Comparison of ENCODE assay signal across 25 mouse cellular contexts in genomic region chrX:16558501-16558900, GRCm38 (mm10). TPM values are rescaled to one million over a fixed set of nuclear protein-coding genes. Genes with fewer than 3 reads are reported as not detected.
DNase-seq lines count a peak whose midpoint lies in the region; ATAC-seq lines count a peak whose summit lies in the region.
"Had no signal": no experiment of that assay in that cellular context is flagged by ENCODE, and none has a peak within 500 bp of the region (broad histone marks: within the 10 kb centered on the region; RNA-seq: fewer than 3 reads in every experiment).

No protein-coding gene starts in this region.

- no peaks in the 10 kb centered on the region for H3K27me3 ChIP-seq in hindbrain, embryonic 11.5 days (ENCODE audit: control insufficient read depth, insufficient read depth, low read length)
- H3K27me3 ChIP-seq in intestine, embryonic 15.5 days (replicated peaks): no peaks in the 10 kb centered on the region
- H3K27me3 ChIP-seq: CH12.LX; embryonic facial prominence, embryonic 13.5 days; forebrain, embryonic 12.5 days; hindbrain, embryonic 13.5 days; liver, embryonic 13.5 days; neural tube, embryonic 12.5 days; stomach, embryonic 15.5 days had no signal

- no peak overlapping the region for H3K4me3 ChIP-seq in hindbrain, embryonic 11.5 days (ENCODE audit: low read depth, low read length)
- no peak overlapping the region for H3K4me3 ChIP-seq in intestine, embryonic 15.5 days (replicated peaks)
- H3K4me3 ChIP-seq: embryonic facial prominence, embryonic 13.5 days; forebrain, embryonic 12.5 days; hindbrain, embryonic 13.5 days; liver, embryonic 13.5 days; neural tube, embryonic 12.5 days; stomach, embryonic 15.5 days had no signal

- H3K9me3 ChIP-seq in hindbrain, embryonic 11.5 days (ENCODE audit: control insufficient read depth, low read length): no peaks in the 10 kb centered on the region
- H3K9me3 ChIP-seq in intestine, embryonic 15.5 days: no peaks in the 10 kb centered on the region
- H3K9me3 ChIP-seq: embryonic facial prominence, embryonic 13.5 days; forebrain, embryonic 12.5 days; hindbrain, embryonic 13.5 days; liver, embryonic 13.5 days; neural tube, embryonic 12.5 days; stomach, embryonic 15.5 days had no signal

- H3K36me3 ChIP-seq in hindbrain, embryonic 11.5 days (ENCODE audit: control insufficient read depth, insufficient read depth, low read length): no peaks in the 10 kb centered on the region
- no peaks in the 10 kb centered on the region for H3K36me3 ChIP-seq in intestine, embryonic 15.5 days
- H3K36me3 ChIP-seq: embryonic facial prominence, embryonic 13.5 days; forebrain, embryonic 12.5 days; hindbrain, embryonic 13.5 days; liver, embryonic 13.5 days; neural tube, embryonic 12.5 days; stomach, embryonic 15.5 days had no signal

- intact Hi-C loops in left cerebral cortex, postnatal 25 days (cut with DNase I): no loop called here

- no peak overlapping the region for H3K27ac ChIP-seq in hindbrain, embryonic 11.5 days (ENCODE audit: low read depth, low read length)
- no peak overlapping the region for H3K27ac ChIP-seq in intestine, embryonic 15.5 days
- H3K27ac ChIP-seq: embryonic facial prominence, embryonic 13.5 days; forebrain, embryonic 12.5 days; hindbrain, embryonic 13.5 days; liver, embryonic 13.5 days; neural tube, embryonic 12.5 days; stomach, embryonic 15.5 days had no signal

- no peak overlapping the region for H3K9ac ChIP-seq in hindbrain, embryonic 11.5 days (ENCODE audit: low read depth, low read length)
- no peak overlapping the region for H3K9ac ChIP-seq in intestine, embryonic 15.5 days
- H3K9ac ChIP-seq: embryonic facial prominence, embryonic 13.5 days; forebrain, embryonic 12.5 days; hindbrain, embryonic 13.5 days; liver, embryonic 13.5 days; neural tube, embryonic 12.5 days; stomach, embryonic 15.5 days had no signal

- no peaks in the 10 kb centered on the region for H3K4me1 ChIP-seq in hindbrain, embryonic 11.5 days (replicated peaks; ENCODE audit: control insufficient read depth, insufficient read depth, low read length)
- no peaks in the 10 kb centered on the region for H3K4me1 ChIP-seq in intestine, embryonic 15.5 days (replicated peaks)
- H3K4me1 ChIP-seq: embryonic facial prominence, embryonic 13.5 days; forebrain, embryonic 12.5 days; hindbrain, embryonic 13.5 days; liver, embryonic 13.5 days; neural tube, embryonic 12.5 days; stomach, embryonic 15.5 days had no signal

- ATAC-seq in hindbrain, embryonic 11.5 days (ENCODE audit: low FRiP score): no peak
- ATAC-seq in intestine, embryonic 15.5 days: no peak
- ATAC-seq: intestine, embryonic 16.5 days; Patski had no signal

- peak; percentile 4 for DNase-seq in adrenal gland, postnatal 14 days
- DNase-seq in adrenal gland, postnatal 4 days (ENCODE audit: low spot score in 2 of 2): no peak
- peak; percentile 1 for DNase-seq in left cerebral cortex, postnatal 25 days (ENCODE audit: low spot score in 2 of 2)
- no peak for DNase-seq in left cerebral cortex, adult 8-10 months (ENCODE audit: low spot score in 2 of 2)
- peak; percentile 65 for DNase-seq in NIH3T3 (ENCODE audit: low read depth)
- DNase-seq in kidney, postnatal 14 days: peak; percentile 35
- no peak for DNase-seq in hindbrain, embryonic 11.5 days (ENCODE audit: low spot score)
- DNase-seq: liver, embryonic 13.5 days; thymus, postnatal 14 days had no signal

- H3K4me2 ChIP-seq in hindbrain, embryonic 11.5 days (replicated peaks; ENCODE audit: low read depth, low read length): no peak overlapping the region
- H3K4me2 ChIP-seq in intestine, embryonic 15.5 days (replicated peaks): no peak overlapping the region
- H3K4me2 ChIP-seq: embryonic facial prominence, embryonic 13.5 days; forebrain, embryonic 12.5 days; hindbrain, embryonic 13.5 days; liver, embryonic 13.5 days; neural tube, embryonic 12.5 days; stomach, embryonic 15.5 days had no signal

RNA-seq across cellular contexts. Expression of gene Cypt1, which starts 35.8 kb away (rescaled TPM):
- not detected in 2 replicates for total RNA-seq in adrenal gland, postnatal 14 days (2021)
- total RNA-seq in adrenal gland, postnatal 4 days (2021): not detected
- not detected for total RNA-seq in left cerebral cortex, postnatal 25 days (2021)
- not detected for total RNA-seq in left cerebral cortex, adult 8-10 months (2022)
- polyA plus RNA-seq in hindbrain, embryonic 11.5 days (2014; fragmentation: Nextera tagmentation; extraction: Ambion mirVana): not detected in 2 replicates
- polyA plus RNA-seq in intestine, embryonic 15.5 days (2015; fragmentation: Nextera tagmentation; extraction: Ambion mirVana): not detected in 2 replicates
- total RNA-seq: CH12.LX; common myeloid progenitor, adult 5-6 weeks; layer of hippocampus, postnatal 14 days; left cerebral cortex, postnatal 36 days; megakaryocyte, adult 5-6 weeks; midbrain, postnatal 0 days had no signal
- polyA plus RNA-seq: cerebellum, adult 2 months; embryonic facial prominence, embryonic 13.5 days; forebrain, embryonic 12.5 days; heart, embryonic 14.5 days; hindbrain, embryonic 13.5 days; intestine, embryonic 16.5 days; liver, embryonic 13.5 days; midbrain, postnatal 0 days; neural tube, embryonic 12.5 days; Patski; stomach, embryonic 15.5 days had no signal

Comparison
In these comparisons a context has a peak if more than half of its experiments do, and no peak if none do; other contexts are left out.
1. DNase-seq: peak in adrenal gland, postnatal 14 days (single experiment), left cerebral cortex, postnatal 25 days (2 of 2), NIH3T3 (single experiment) and kidney, postnatal 14 days (single experiment); none in adrenal gland, postnatal 4 days (0 of 2), left cerebral cortex, adult 8-10 months (0 of 2) and hindbrain, embryonic 11.5 days (single experiment).